Mouse (Mus musculus): Measurements from ENCODE around the gene Cyp4f13.

The Cyp4f13 gene

DNA sequence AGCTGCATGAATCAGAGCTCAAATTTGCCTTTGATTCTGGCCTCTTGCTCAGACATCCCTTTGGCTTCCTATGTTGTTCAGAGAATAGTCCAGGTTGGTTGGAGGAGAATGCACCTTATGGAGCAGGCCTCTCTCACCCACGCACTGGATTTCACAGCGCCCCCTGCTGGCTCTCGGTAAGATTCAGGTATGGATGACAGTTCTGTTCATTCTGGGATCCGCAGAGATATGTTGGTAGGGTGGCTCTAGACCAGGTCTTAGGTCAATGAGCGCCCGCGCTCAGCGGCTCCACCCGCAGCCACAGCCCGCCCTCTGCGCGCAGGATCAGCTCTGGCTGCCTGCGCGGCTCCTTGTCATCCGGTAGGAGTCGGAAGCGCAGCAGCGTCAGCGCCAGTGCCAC lies 42.0 kb downstream of the Cyp4f13 start:
- peak in 1 of 2 experiments; percentile 26 for DNase-seq (ENCODE audit: low spot score in 2 of 2)

DNA sequence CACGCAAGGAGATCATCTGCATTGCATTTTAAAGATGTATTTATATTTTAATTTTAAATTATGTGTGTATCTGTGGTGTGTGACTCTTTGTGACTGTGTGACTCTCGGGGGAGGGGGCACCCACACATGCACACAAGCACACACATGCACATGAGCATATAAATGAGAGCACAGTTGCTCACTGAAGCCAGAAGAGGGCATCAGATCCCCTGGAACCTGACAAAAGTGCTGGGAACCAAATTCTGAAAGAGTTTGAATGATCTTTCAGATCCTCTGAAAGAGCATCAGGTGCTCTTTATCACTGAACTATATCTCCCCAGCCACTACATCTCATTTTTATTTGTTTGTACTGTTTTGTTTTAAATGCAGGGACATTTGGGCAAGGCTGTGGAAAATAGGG lies 42.8 kb downstream of the Cyp4f13 start:
- no peak for DNase-seq (ENCODE audit: low spot score in 2 of 2)

DNA sequence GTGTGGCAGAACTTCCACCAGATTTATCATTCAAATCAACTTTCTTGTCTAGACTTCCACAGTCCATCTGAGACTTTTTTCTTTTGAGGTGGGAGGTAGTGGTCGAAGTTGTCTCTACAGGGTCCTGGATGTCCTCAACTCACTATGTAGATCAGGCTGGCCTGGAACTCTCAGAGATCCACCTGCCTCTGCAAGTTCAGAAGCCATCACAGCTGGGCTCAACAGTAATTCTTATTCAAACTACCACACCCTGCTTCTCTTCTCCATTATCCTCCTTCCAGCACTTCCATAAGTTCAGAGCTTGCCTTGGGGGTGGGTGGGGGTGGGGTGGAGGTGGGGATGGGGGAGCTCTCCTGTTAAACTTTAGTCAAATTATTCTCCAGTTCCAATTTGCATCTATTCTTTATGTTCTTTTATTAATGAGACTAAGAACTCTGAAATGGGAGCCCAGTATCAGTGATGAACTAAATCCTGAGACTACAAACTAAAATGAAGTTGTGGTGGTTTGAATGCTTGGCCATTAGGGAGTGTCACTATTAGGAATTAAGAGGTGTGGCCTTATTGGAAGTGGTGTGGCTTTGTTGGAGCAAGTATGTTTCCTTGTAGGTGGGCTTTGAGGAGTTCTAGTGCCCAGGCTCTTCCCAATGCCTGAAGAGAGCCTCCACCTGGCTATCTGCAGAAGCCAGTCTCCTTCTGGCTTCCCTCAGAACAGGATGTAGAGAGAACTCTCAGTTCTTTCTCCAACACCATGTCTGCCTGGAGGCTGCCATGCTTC lies 45.3 kb downstream of the Cyp4f13 start:
- no peak for DNase-seq (ENCODE audit: low spot score in 2 of 2)

DNA sequence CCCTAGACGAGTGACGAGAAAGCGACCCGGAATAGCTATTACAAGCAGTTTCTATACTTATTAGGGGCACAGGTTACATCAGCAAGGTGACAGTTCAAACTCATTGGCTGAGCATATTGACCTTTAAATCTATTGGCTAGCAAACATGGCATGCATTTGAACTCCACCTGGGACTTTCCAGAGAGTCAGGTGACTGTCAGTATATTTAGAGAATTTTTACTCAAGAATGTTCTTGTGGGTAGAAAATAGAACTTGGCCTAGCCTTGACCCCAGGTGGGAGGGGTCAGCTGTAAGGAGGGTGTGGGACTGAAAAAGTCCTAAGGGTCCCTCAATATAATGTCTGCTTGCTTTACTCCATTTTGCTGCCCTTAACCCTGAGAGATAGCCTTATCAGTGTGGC lies 51.8 kb downstream of the Cyp4f13 start:
- DNase-seq (ENCODE audit: low spot score in 2 of 2), result no peak

DNA sequence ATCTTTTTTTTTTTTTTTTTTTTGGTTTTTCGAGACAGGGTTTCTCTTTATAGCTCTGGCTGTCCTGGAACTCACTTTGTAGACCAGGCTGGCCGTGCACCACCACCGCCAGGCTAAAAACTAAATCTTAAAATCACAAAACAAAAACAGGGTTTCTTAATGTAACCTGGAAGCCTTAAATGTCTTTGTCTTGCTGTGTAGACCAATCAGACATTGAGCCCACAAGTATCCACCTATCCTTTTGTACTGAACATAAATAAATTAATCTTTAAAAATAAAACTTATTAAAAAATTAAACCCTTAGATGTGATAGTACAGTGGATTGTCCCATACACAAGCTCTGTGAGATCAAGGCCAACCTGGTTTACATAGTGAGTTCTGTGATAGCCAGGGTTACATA lies 53.3 kb downstream of the Cyp4f13 start:
- DNase-seq (ENCODE audit: low spot score in 2 of 2), result no peak

DNA sequence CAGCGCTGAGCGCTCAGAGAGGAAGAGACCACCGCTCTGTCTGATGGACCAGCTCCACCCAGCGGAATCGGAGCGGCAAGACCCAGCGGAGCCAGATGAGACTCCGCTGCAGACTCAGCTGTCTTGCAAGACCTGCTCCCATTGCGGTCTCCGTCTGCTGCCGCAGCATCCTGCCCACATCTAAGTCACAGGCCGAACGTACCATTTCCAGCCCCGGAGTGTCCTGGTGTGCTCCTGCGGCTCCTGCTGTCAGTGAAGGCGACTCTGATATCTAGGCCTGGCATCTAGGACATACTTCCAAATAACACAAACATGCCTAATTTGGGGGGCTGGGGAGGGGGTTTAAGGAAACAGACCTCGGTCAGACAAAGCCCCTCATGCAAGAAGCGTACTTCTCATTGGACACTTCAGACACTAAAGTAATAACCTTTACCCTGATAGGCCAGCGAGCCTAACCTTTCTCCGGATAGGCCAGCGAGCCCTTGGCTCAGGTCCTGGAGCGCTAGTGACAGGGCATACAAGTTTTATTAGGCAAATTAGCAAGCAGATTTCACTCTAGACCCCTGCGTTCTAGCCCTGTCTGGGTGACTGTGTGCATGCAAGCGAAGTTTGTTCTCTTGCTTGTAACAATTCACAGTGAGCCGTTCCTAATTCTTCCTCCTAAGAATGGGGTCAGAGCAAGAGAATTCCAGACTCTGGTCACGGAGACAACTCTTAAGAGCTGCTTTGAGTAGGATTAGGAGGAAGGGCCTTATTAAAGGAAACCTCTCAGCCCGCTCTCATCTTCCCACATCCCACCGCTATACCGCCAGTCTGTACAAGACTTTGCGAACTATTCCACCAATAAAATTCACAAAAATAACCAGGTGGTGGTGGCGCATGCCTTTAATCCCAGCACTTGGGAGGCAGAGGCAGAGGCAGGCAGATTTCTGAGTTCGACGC lies 55.7 kb downstream of the Cyp4f13 start, which contains the start of gene Zfp870:
Gene Zfp870, minus strand, starts transcription at position 404 of the 942 bp plus-strand sequence.
- peak; percentile 83 to 86 for DNase-seq (ENCODE audit: low spot score in 2 of 2)

DNA sequence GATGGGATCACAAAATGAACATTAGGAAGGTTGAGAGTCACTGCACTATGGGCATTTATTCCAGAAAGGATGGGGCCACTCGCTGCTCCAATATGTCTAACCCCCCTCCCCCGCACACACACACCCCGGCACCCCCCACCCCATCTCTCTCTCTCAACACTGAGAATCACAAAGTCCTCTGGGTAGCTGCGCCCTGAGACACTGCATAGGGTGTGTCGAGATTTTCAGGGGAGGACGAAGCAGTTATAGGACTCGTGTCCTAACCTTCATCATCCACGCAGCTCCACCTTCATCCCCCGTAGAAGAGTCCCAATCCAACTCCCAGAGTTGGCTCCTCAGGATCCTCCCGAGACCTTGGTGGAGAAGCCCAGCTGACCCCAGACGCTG lies 56.4 kb downstream of the Cyp4f13 start:
- DNase-seq (ENCODE audit: low spot score in 2 of 2), result no peak

DNA sequence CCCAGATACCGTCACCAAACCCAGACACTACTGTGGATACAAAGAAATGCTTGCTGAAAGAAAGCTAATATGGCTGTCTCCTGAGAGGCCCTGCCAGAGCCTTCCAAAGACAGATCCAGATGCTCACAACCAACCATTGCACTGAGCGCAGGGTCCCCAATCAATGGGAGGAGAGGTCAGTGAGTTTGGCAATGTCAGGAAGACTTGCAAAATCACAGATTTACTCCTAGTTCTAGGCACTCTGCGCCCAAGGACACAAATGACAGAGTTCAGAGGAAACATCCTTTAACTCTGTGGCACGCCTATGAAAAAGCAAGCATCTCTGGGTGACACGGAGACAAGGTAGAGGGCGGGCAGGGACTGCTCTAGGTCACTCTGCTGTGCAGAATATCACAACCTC lies 57.6 kb downstream of the Cyp4f13 start:
- DNase-seq (ENCODE audit: low spot score in 2 of 2), result no peak

DNA sequence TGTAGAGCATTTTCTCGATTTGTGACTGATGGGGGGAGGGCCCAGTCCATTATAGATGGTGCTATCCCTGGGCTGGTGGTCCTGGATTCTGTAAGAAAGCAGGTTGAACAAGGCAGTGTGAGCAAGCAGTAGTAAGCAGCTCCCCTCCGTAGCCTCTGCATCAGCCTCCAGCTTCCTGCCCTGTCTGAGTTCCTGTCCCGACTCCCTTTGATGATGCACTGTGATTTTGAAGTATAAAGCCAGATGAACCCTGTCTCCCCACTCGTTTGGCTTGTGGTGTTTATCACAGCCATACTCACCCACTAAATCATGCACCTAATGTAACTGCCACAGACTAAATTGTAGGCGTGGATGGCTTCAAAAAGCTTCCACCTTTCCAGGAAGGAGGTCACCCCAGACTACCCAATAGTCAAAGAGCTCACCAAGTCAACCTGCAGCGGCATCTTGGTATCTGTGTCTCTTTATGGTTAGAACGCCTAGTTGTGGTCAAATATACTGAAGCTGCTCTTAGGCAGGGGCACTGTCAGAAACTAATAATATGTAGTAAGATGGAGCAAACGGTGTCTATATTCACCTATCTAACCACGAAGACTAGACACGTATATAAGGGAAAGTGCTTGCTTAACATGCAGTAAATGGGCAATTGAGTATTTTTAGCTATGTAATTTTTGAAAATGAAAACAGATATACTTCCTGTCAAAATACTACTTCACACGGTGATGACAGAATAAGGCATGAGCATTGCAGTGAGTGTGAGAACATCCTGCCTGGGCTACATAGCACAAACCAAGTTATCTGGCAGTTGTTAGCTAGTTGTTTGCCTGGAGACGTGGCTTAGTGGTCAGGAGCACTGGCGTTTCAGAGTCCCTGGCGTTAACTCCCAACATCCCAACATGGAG lies 66.6 kb downstream of the Cyp4f13 start:
- DNase-seq (ENCODE audit: low spot score in 2 of 2), result no peak

DNA sequence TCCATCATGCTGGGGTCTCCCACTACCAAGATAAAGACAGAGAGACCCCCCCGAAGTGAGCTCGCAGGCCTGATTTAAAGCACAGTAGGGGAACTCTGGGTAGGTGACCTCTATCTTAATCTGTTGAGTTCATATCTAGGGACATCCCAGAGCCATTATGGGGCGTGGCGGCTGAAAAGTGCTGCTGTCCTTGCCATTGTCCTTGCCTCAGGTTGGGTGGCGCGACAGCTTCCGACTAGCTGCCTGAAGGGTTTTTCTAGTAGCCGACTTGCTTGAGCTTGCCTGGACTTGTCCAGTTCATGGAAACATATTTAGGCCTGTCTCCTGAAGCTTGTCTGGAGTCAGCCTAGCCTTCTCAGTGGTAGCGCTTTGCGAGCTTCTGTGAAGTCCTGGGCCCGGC lies 68.4 kb downstream of the Cyp4f13 start:
- no peak for DNase-seq (ENCODE audit: low spot score in 2 of 2)

DNA sequence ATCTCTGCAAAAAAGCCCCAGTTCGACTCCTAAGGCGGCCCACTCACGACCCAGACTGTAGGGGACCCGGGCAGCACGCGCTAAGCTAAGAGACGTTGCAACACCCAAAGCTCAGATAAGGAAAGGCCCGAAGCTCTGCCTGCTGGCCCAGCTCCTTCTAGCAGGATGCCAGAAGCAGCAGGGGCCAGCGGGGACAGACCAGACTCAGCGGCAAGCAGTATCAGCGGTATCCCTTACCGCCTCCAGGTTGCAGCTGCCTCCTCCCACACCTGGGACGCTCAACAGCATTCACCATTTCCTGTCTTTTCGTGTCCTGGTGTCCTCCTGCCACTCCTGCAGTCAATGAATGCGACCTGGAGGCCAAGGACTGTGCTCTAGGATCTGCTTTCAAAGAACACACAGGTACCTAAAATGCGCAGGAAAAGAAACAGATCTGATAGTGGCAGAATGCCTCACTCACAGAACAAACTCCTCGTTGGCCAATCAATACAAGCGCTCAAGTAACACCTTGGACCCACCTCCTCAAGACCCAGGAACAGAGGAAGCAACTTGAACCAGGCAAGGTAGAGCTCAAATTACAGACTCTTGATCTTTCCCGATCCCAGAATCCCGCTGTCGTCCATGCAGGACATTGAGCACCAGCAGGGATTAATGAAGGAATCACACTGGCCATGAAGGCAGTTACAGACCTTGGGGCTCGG lies 69.6 kb downstream of the Cyp4f13 start:
- DNase-seq (ENCODE audit: low spot score in 2 of 2), result no peak
